Mouse (Mus musculus): Measurements from ENCODE around the gene Dusp12.

- no peak for TF ChIP-seq POLR2A (IDR thresholded peaks at IDR 0.05; ENCODE audit: borderline replicate concordance, extremely low read depth, insufficient read depth, insufficient read length, poor library complexity, severe bottlenecking)
- no peak; the same call in 1 of the 2 replicates for TF ChIP-seq CTCF (IDR thresholded peaks at IDR 0.05; ENCODE audit: borderline replicate concordance, extremely low read depth, insufficient read depth, insufficient read length)
Measured at GRCm38 (mm10) chr1:170900799-170901467, 15.6 kb upstream of the Dusp12 start.
